Mouse (Mus musculus) 3134 (cell line): ENCODE results near the gene Ube2j2.

Experiments used
- DNase-seq: peaks from one replicate; pipeline ENCODE4 v3.0.0-alpha.2; 2011; ENCODE audit warnings: low spot score; ENCODE audit not compliant: insufficient read length; ENCODE audit errors: extremely low read depth

Gene Ube2j2

DNA sequence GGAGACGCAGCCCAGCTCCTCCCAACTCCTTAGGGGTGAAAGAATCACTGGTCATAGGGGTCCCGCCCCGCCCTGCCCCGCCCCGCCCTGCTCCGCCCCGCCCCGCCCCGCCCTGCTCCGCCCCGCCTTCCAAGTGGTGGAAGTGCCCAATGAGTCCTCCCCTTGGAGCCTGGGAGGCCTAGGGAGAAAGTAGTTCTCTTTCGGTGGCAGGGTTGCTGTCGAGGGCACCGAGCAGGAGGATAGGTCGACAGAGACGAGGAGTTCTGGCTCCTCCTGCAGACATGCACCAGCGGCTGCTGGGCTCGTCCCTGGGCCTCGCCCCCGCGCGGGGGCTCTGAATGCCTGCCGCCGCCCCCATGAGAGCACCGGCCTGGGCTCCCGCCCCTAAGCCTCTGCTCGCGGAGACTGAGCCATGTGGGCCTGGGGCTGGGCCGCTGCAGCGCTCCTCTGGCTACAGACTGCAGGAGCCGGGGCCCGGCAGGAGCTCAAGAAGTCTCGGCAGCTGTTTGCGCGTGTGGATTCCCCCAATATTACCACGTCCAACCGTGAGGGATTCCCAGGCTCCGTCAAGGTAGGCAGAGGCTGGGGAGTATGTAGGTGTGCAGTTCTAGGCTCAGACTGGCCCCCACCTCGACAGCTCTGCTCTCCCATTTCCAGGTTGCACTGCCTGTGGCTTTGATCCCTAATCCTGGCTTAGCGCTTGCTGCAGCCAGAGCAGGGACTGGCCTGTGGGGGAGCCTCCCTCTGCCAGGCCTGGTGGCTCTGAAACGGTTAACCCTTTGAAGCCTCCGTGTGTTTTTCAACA is 18.7 kb downstream of the Ube2j2 start, which contains the start of gene C1qtnf12:
Gene C1qtnf12, plus strand, starts transcription at position 152 of the 805 bp plus-strand sequence.
- DNase-seq: no peak

DNA sequence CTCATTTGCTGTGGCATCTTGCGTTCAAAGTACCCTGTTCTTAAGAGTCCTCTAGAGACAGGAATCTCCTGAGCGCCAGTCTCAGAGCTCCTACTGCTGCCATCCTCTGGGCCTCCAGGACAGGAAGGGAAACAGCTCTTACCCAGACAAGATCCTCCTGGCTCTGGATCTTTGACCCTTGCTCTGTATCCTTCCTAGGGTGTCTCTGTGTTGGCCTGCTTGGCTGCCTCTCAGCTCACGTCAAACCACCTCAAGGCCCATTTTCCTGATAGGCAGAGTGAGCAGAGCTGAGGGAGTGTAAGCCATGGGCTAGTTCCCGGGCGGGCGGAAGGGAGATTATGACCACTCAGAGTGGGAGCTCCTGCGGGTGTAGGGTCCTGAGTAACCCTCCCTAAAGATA is 19.5 kb downstream of the Ube2j2 start:
- no peak for DNase-seq

- DNase-seq: no peak
Measured at GRCm38 (mm10) chr4:155964396-155964795, 20.8 kb downstream of the Ube2j2 start.

DNA sequence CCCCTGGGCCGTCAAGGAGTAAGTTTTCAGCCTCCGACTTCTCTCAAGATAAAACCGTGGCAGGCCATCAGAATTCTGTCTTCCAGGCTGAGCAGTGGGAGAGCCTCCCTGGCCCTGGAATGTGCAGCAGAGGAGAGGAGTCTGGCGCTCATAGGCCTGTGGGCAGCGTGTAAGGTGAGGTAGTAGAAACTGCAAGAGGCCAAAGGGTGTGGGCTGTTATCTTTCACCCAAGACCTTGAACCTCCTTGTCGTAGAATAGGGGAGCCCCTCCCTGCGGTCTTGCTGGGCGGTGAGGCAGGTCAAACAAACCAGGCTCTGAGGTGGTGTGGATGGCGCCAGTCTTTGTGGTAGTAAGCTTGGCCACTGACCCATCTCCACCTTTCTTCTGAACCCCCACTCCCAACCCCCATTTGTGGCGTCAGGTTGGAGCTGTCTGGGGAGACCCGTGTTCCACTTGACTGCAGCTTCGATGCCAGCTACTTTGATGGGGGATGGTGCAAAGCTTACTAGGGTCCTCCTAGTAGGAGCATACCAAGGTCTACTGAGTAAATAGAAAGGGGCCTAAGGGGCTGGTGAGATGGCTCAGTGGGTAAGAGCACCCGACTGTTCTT is 25.5 kb downstream of the Ube2j2 start:
- no peak for DNase-seq

DNA sequence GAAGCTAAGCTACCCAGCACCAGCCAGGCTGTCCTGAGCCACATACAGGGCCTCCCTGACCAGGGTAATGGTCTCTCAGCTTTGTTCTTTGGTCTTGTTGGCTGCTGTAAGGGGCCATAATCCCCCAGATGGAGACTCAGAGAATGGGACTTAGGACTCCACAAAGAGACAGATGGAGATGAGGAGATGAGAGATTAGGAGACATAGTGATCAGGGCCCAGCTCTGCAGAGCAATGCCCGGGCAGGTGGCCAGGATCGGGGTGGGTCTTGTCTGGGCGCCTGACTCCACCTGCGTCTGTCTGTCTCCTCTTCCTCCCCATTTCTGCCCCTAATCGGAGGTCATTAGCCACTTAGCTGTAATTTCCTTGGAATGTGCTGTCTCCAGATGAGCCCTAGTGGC is 26.7 kb downstream of the Ube2j2 start:
- DNase-seq: no peak

- DNase-seq: no peak
Measured at GRCm38 (mm10) chr4:155972651-155973050, 29.0 kb downstream of the Ube2j2 start.

DNA sequence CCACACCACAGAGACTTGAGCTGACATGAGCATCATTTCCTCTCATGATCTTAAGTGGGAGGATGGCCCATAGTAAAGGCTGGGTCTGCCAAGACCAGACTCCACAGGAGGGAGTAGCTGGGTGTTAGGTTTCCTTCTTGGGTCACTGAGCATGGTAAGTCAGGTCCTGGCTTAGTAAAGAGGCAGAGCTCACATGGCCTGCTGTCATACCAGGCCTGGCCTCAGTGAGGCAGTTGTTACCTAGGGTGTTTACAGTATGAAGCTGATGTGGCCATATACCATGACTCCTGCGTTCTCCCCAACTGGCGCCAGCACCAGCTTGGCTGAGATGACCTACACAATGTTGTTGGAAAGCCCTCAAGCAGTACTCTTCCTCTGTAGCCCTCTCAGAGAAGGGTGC is 29.6 kb downstream of the Ube2j2 start:
- DNase-seq: no peak

DNA sequence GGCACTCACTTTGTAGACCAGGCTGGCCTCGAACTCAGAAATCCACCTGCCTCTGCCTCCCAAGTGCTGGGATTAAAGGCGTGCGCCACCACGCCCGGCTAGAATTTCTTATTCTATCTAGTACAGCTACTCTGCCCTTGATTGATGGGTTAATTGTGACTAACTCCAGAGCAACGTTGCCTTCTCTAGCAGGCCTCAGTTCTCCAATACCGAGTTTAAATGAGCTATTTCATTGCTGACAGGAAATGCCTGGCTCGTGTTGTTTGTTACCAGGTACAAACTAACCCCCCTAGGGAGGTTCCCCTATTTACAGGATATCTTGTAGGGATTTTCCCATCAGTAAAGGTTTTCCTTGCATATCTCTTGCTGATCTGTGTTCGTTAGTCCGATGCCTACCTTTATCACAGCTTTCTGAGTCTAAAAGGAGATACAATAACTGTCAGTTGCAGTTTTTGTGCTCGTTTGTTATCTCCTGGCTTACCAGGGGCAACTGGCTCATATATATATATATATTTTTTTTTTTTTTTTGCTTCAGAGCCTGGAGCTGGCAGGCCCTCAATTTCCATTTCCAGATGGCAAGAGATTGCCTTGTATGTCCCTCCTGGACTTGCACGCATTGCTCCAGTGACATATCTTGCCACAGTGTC is 37.9 kb downstream of the Ube2j2 start:
- DNase-seq: no peak

- DNase-seq: no peak
Measured at GRCm38 (mm10) chr4:155983788-155984187, 40.2 kb downstream of the Ube2j2 start.

GRCm38 (mm10) chr4:155991211-155991907 is 47.7 kb downstream of the Ube2j2 start:
- DNase-seq: no peak

GRCm38 (mm10) chr4:155991908-155992230 is 48.2 kb downstream of the Ube2j2 start:
- DNase-seq: no peak

- DNase-seq: peak; percentile 87
Measured at GRCm38 (mm10) chr4:155992241-155992905, 48.7 kb downstream of the Ube2j2 start, which contains the start of the genes B3galt6 and Sdf4. B3galt6 (minus strand) TSS chr4:155992649. Sdf4 (plus strand) TSS chr4:155992872.

DNA sequence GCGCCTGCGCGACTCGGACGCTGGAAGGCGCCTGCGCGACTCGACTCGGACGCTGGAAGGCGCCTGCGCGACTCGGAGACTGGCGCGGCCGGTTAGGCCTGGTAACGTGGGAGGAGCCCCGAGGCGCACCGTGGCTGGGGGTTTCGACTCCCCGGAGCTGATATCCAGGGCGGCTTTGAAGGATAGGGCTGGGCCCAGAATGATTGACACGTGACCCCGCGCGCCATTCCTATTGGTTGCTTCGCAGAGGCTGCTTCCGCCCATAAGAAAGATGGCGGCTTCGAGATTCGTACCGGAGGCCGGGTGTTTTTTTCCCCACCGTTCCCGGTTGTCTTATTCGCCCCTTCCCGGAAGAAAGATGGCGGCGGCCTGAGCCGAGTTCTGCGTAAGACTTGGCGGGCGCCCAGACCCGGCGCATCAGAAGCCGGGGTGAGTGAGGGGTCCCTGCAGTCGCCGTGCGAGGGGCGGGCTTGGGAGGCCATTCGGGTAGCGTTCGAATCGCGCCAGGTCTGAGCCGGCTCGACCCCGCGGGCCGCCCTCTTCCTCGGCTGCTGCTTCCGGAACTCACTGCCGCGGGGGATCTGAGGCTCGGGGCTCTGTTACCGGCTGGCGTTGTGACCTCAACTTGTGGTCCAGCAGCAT is 49.4 kb downstream of the Ube2j2 start:
- peak; percentile 89 for DNase-seq

GRCm38 (mm10) chr4:155993606-155994005 is 50.0 kb downstream of the Ube2j2 start:
- no peak for DNase-seq

DNA sequence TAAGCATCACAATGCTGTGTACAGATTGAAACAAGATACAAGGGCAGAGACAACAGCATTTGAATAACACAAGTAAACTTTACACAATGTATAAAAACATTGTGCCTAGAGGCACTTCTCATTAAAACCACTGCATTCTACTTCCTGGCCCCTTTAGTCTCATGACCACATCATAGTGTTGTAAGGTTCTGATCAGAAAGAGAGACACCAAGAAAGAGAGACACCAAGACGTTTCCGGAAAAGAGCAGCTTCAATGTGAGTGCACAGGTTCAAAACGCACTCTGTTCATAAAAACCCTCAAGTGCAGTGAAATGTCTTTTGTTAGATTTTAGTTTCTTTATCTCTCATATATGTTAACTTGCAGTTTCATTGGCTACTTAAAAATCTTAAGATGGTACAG is 60.5 kb downstream of the Ube2j2 start:
- DNase-seq: no peak

GRCm38 (mm10) chr4:156008369-156008768 is 64.7 kb downstream of the Ube2j2 start:
- DNase-seq: no peak
